Mouse (Mus musculus) liver, postnatal 0 days (tissue): ENCODE results near the gene Slc9c1.

ENCODE experiments used
- CTCF ChIP-seq: sonication (generic); IDR thresholded peaks from 2 replicates; pipeline ENCODE4 v1.5.1; 2016; ENCODE audit warnings: antibody characterized with exemption, low read depth
- EP300 ChIP-seq: IDR thresholded peaks from 2 replicates; pipeline ENCODE4 v1.6.1; 2016; ENCODE audit warnings: antibody characterized with exemption, low read depth, mild to moderate bottlenecking

DNA sequence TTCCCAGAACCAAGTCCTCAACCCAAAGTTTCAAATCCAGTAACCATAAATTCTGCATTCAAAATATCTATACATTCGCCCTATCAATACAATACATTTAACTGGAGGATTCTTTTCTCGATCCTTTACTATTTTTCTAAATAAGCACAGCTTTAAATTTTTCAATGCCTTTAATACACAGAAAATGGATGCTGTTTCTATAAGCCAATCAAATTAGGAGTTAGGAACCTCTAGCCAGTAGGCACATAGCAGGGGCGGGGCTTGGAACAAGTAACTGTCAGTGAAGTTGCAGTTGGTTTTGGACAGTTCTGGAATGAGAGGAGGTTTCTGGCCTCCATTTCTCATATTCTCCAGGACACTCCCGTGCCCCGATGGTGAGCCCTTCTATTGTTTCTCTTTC, at the start of gene Slc9c1:
- TF ChIP-seq CTCF (no peak), EP300 (no peak)
